Mouse (Mus musculus): ENCODE data around the gene Gja6. TPM values are rescaled to one million over a fixed set of nuclear protein-coding genes. Genes with fewer than 3 reads are reported as not detected.

The Gja6 gene
- not detected in 2 replicates for polyA plus RNA-seq (2012; rRNA removed)

GRCm38 (mm10) chrX:160906952-160907351, at the start of gene Gja6:
Gja6 (minus strand) TSS chrX:160907052.

Other genes with a start within 250 kb of the Gja6 start
- gene Ppef1, start 171.3 kb downstream of the Gja6 start, polyA plus RNA-seq (2012; rRNA removed), result not detected in 2 replicates
- gene Rs1, start 139.0 kb downstream of the Gja6 start, polyA plus RNA-seq (2012; rRNA removed), result not detected in 2 replicates
- 0.26 and 0.30 TPM in 2 replicates for gene Cdkl5, start 87.7 kb upstream of the Gja6 start, polyA plus RNA-seq (2012; rRNA removed)
- 0.28 and 0.41 TPM in 2 replicates for gene Scml2, start 210.1 kb upstream of the Gja6 start, polyA plus RNA-seq (2012; rRNA removed)

Data from colon, adult 2 months (tissue).